Mouse (Mus musculus) forebrain, embryonic 10.5 days (tissue): ENCODE results near the gene Bola3. TPM values are rescaled to one million over a fixed set of nuclear protein-coding genes. Genes with fewer than 3 reads are reported as not detected.

Source experiments
- DNase-seq: peaks from one replicate; pipeline ENCODE4 v3.0.0-alpha.2; 2017; ENCODE audit warnings: low spot score; ENCODE audit errors: extremely low spot score
- H3K27ac ChIP-seq: fragments of 300-500 bp; sonication (generic); 2 replicates; pipeline ENCODE4 v1.5.1; 2016; ENCODE audit warnings: mild to moderate bottlenecking
- H3K27me3 ChIP-seq: fragments of 300-500 bp; sonication (generic); 2 replicates; pipeline ENCODE4 v1.6.1; 2016; ENCODE audit warnings: mild to moderate bottlenecking; ENCODE audit not compliant: poor library complexity, severe bottlenecking
- H3K36me3 ChIP-seq: fragments of 300-500 bp; sonication (generic); replicated peaks from 2 replicates; pipeline ENCODE4 v1.6.1; 2016; ENCODE audit warnings: mild to moderate bottlenecking, moderate library complexity
- H3K4me1 ChIP-seq: fragments of 300-500 bp; sonication (generic); 2 replicates; pipeline ENCODE4 v1.6.1; 2016
- H3K4me3 ChIP-seq: fragments of 300-500 bp; sonication (generic); 2 replicates; pipeline ENCODE4 v1.5.1; 2016; ENCODE audit warnings: mild to moderate bottlenecking, moderate library complexity
- H3K9me3 ChIP-seq: fragments of 300-500 bp; sonication (generic); 2 replicates; pipeline ENCODE4 v1.6.1; 2016; ENCODE audit warnings: mild to moderate bottlenecking, moderate library complexity
- WGBS: fragments of 180-500 bp; shearing (Covaris S2); methylation state at CpG from one replicate; pipeline ENCODE4 v1.1.7; 2016; 5-methylcytosine and 5-hydroxymethylcytosine counted together
- polyA plus RNA-seq: library from polyadenylated mRNA; unstranded; fragments of >200 nt; fragmentation: Nextera tagmentation; extraction: Ambion mirVana; gene quantifications from 2 replicates; pipeline ENCODE4 v1.2.1, GENCODE M21; 2016

Gene Bola3
- 168 and 172 TPM in 2 replicates for polyA plus RNA-seq

GRCm38 (mm10) chr6:83348873-83349272, at the start of gene Bola3:
Bola3 (plus strand) TSS chr6:83349147.
- H3K9me3 ChIP-seq = no peaks in the 10 kb centered on the region
- H3K36me3 ChIP-seq = peaks cover 25% of the 10 kb centered on the region
- no peak for DNase-seq
- H3K4me1 ChIP-seq = peaks cover 28% of the 10 kb centered on the region
- H3K27ac ChIP-seq = peak within 1 kb of the TSS; percentile 97
- no peaks in the 10 kb centered on the region for H3K27me3 ChIP-seq
- 33% methylated on average over 6 of the region's 6 CpGs for WGBS
- peak within 1 kb of the TSS; percentile 95 for H3K4me3 ChIP-seq

DNA sequence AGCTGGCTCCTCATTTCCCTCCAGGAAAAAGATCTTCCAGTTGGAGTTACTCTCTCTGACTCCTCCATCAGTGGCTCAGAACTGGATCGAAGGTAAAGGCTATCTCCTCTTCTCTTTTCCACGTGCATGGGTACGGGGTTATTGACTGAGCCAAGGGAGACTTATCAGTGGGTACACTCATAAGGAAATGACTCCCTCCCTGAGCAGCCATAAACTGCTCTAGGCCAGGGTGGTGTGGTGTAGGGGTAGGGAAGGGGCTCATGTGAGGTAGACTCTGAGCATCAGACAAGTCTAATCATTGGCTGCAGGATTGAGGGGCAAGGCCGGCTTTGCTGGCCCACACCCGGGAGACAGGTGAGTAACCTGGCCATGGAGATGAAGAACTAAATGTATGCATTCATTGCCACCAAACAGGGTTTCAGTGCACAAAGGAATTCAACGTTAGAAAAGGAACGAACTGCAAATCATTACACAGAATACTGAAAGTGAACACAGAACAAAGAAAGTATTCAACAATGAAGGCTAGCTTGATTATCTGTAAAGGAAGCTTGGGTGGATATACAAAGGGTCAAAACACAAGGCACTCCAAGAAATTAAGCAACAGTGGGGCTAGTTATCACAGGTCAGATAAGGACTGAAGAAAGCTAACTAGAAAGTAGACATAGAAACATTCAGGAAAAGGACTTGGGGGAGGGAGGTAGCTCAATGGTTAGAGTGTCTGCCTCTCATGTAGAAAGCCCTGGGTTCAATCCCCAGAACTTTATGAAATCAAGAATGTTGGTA, 48.3 kb upstream of the Bola3 start:
- Histone ChIP-seq H3K9me3 (no peaks in the 10 kb centered on the region), H3K27ac (no peak overlapping the region), H3K27me3 (no peaks in the 10 kb centered on the region), H3K4me3 (no peak overlapping the region), H3K4me1 (no peaks in the 10 kb centered on the region), H3K36me3 (peaks cover 22% of the 10 kb centered on the region)
- 88% methylated on average over 7 of the region's 7 CpGs for WGBS
- DNase-seq = no peak

DNA sequence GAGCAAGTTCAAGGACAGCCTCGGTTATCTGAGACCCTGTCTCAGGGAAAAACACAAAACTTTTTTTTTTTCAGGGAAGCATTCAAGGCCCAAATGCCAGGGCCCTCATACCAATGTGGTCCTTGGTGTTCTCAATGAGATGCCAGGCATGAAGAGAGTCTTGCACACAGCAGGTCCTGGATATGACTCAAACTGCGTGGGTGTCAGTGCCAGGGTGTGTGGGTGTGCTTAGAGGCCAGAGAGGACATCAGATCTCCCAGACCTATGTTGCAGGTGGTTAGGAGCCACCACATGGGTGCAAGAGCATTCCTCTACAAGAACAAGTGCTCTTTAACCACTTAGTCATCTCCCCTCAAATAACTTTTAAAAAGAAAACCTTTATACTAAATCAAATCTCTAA, 47.7 kb upstream of the Bola3 start:
- no peaks in the 10 kb centered on the region for H3K4me1 ChIP-seq
- WGBS = 85% methylated on average over 2 of the region's 2 CpGs
- H3K36me3 ChIP-seq = peaks cover 29% of the 10 kb centered on the region
- no peak for DNase-seq
- H3K27me3 ChIP-seq = no peaks in the 10 kb centered on the region
- no peak overlapping the region for H3K27ac ChIP-seq
- no peaks in the 10 kb centered on the region for H3K9me3 ChIP-seq
- H3K4me3 ChIP-seq = no peak overlapping the region

- DNase-seq = no peak
- no peaks in the 10 kb centered on the region for H3K9me3 ChIP-seq
- H3K4me1 ChIP-seq = no peaks in the 10 kb centered on the region
- no peak overlapping the region for H3K27ac ChIP-seq
- no peak overlapping the region for H3K4me3 ChIP-seq
- 79% methylated on average over 5 of the region's 5 CpGs for WGBS
- peaks cover 39% of the 10 kb centered on the region for H3K36me3 ChIP-seq
- no peaks in the 10 kb centered on the region for H3K27me3 ChIP-seq
Measured at GRCm38 (mm10) chr6:83302264-83302663, 46.7 kb upstream of the Bola3 start.

DNA sequence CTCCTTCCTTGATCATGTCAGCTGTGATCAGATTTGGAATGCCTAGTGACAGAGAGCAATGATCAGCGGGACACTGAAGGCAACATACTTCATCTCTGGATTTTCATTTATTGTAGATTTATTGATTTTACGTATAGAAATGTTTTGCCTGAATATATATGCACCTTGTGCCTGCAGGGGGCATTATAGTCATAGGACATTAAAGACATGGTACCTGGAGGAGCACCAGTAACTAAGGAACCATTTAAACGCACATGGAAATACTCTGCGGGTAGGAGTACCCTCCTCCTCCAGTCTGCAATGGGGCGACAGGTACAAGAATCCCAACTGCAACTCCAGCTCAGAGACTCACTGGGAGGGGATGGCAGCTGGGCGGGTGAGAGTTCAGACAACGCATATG, 39.9 kb upstream of the Bola3 start:
- H3K36me3 ChIP-seq = peaks cover 98% of the 10 kb centered on the region
- DNase-seq = no peak
- no peak overlapping the region for H3K27ac ChIP-seq
- H3K27me3 ChIP-seq = no peaks in the 10 kb centered on the region
- no peaks in the 10 kb centered on the region for H3K4me1 ChIP-seq
- H3K4me3 ChIP-seq = no peak overlapping the region
- 94% methylated on average over 7 of the region's 7 CpGs for WGBS
- no peaks in the 10 kb centered on the region for H3K9me3 ChIP-seq

- Histone ChIP-seq H3K4me1 (peaks cover 9% of the 10 kb centered on the region), H3K27ac (no peak overlapping the region), H3K36me3 (peaks cover 79% of the 10 kb centered on the region), H3K27me3 (no peaks in the 10 kb centered on the region), H3K4me3 (no peak overlapping the region), H3K9me3 (no peaks in the 10 kb centered on the region)
- WGBS = 96% methylated on average over 11 of the region's 11 CpGs
- DNase-seq = no peak
Measured at GRCm38 (mm10) chr6:83311206-83311605, 37.7 kb upstream of the Bola3 start.

- Histone ChIP-seq H3K27ac (no peak overlapping the region), H3K27me3 (no peaks in the 10 kb centered on the region), H3K4me3 (no peak overlapping the region), H3K4me1 (peaks cover 18% of the 10 kb centered on the region), H3K36me3 (peaks cover 70% of the 10 kb centered on the region), H3K9me3 (no peaks in the 10 kb centered on the region)
- no peak for DNase-seq
- WGBS = 92% methylated on average over 7 of the region's 7 CpGs
Measured at GRCm38 (mm10) chr6:83312021-83312420, 36.9 kb upstream of the Bola3 start.

GRCm38 (mm10) chr6:83312514-83312913, 36.4 kb upstream of the Bola3 start:
- Histone ChIP-seq H3K9me3 (no peaks in the 10 kb centered on the region), H3K27me3 (no peaks in the 10 kb centered on the region), H3K36me3 (peaks cover 66% of the 10 kb centered on the region), H3K4me1 (peaks cover 20% of the 10 kb centered on the region), H3K4me3 (no peak overlapping the region), H3K27ac (no peak overlapping the region)
- 92% methylated on average over 8 of the region's 8 CpGs for WGBS
- no peak for DNase-seq

DNA sequence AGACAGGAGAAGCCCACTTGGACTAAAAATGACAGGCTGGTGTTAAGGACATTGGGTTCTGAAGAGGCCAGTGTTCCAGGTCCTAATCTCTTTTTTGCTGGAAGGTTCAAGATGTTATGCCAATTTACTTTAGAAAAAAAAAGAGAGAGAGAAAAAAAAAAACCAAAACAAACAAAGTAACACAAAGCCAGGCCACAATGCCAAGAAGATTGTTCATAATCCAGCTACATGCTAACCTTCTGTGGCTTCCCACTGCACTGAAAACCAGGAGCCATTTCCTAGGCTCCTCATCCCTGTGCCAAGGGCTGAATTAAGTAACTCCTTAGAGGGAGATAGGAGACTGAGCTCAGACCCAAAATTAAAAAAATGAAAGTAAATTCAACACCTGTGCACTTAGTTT, 33.7 kb upstream of the Bola3 start:
- no peak overlapping the region for H3K4me3 ChIP-seq
- no peak for DNase-seq
- H3K36me3 ChIP-seq = peaks cover 38% of the 10 kb centered on the region
- H3K4me1 ChIP-seq = peaks cover 20% of the 10 kb centered on the region
- H3K27me3 ChIP-seq = no peaks in the 10 kb centered on the region
- H3K27ac ChIP-seq = no peak overlapping the region
- no peaks in the 10 kb centered on the region for H3K9me3 ChIP-seq

DNA sequence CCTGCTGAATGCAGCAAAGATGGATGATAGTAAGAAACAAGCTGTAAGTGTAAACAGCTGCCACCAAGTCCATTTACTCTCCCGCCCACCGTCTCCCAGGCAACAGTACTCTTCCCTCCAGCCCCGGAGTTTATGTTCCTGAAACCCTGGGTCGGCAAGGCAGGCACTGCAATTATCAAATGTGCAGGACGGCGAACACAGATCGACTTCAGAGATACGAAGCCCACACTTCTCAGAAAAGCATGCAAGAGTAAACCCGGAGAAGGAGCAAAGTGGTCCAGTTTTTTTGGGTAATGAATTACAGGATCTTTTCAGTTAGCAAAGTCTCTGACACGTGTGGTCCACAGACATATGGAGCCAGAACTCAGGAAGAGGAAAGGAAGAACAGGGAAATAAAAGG, 32.9 kb upstream of the Bola3 start:
- no peaks in the 10 kb centered on the region for H3K27me3 ChIP-seq
- DNase-seq = peak; percentile 42
- H3K27ac ChIP-seq = peak overlapping the region; percentile 8; the same call in 1 of the 2 replicates
- 23% methylated on average over 10 of the region's 10 CpGs for WGBS
- H3K4me3 ChIP-seq = peak overlapping the region; percentile 99
- H3K4me1 ChIP-seq = peaks cover 20% of the 10 kb centered on the region
- H3K9me3 ChIP-seq = no peaks in the 10 kb centered on the region
- H3K36me3 ChIP-seq = peaks cover 30% of the 10 kb centered on the region

GRCm38 (mm10) chr6:83317108-83317741, 31.7 kb upstream of the Bola3 start:
- H3K4me3 ChIP-seq = peak overlapping the region; percentile 99
- peaks cover 18% of the 10 kb centered on the region for H3K36me3 ChIP-seq
- no peaks in the 10 kb centered on the region for H3K9me3 ChIP-seq
- WGBS = under 1% methylated on average over 52 of the region's 52 CpGs
- DNase-seq = peak; percentile 88
- peaks cover 20% of the 10 kb centered on the region for H3K4me1 ChIP-seq
- no peaks in the 10 kb centered on the region for H3K27me3 ChIP-seq
- H3K27ac ChIP-seq = peak overlapping the region; percentile 97

DNA sequence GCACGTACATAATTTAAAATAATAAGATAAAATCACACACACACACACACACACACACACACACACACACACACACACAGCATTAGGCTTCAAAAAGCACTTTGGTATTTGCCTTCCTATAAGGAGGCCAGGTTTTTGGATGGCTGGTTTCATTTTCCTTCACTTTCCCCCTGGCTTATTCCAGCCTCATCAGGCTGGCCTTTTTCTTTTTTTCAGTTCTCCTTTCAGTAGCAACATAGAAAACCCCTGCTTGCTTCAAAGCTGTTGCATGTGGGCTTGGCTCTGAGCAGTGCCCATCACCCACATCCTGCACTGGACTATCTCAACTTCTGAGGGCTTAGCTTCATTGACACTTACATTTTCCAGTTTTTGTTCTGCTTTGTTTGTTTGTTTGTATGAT, 27.0 kb upstream of the Bola3 start:
- no peak for DNase-seq
- Histone ChIP-seq H3K9me3 (no peaks in the 10 kb centered on the region), H3K27ac (no peak overlapping the region), H3K4me3 (no peak overlapping the region), H3K36me3 (no peaks in the 10 kb centered on the region), H3K27me3 (no peaks in the 10 kb centered on the region), H3K4me1 (peaks cover 20% of the 10 kb centered on the region)
- WGBS = 82% methylated on average over 1 of the region's 1 CpGs

- 82% methylated on average over 2 of the region's 2 CpGs for WGBS
- Histone ChIP-seq H3K27me3 (no peaks in the 10 kb centered on the region), H3K27ac (no peak overlapping the region), H3K9me3 (no peaks in the 10 kb centered on the region), H3K36me3 (0 out of 2 replicates have a peak, but pooled peaks cover 1% of the 10 kb centered on the region), H3K4me1 (peaks cover 19% of the 10 kb centered on the region), H3K4me3 (no peak overlapping the region)
- no peak for DNase-seq
Measured at GRCm38 (mm10) chr6:83322794-83323193, 26.2 kb upstream of the Bola3 start.
